Mouse (Mus musculus) ES-E14 (cell line): ENCODE measurements around the gene Grtp1. TPM values are rescaled to one million over a fixed set of nuclear protein-coding genes. Genes with fewer than 3 reads are reported as not detected.

Source experiments
- DNase-seq: peaks from one replicate; pipeline ENCODE4 v3.0.0-alpha.2; 2013; ENCODE audit warnings: low read depth, low spot score
- H3K27ac ChIP-seq: 2 replicates; pipeline ENCODE4 v1.5.1; 2012; ENCODE audit warnings: low read depth, mild to moderate bottlenecking, low read length, moderate library complexity, mixed read lengths; ENCODE audit not compliant: poor library complexity, insufficient read depth, severe bottlenecking
- H3K36me3 ChIP-seq: 2 replicates; pipeline ENCODE4 v1.6.1; 2012; ENCODE audit warnings: mild to moderate bottlenecking, low read length, moderate library complexity, mixed read lengths; ENCODE audit not compliant: control insufficient read depth, poor library complexity, insufficient read depth, severe bottlenecking
- H3K4me1 ChIP-seq, 2 experiments: fragments of 150-350 bp in 1 of 2; sonication (generic) in 1 of 2; 2 replicates each; pipeline ENCODE4 v1.6.1; 2012; ENCODE audit warnings: low read length in 2 of 2, mild to moderate bottlenecking in 1 of 2, mixed read lengths in 1 of 2; ENCODE audit not compliant: control insufficient read depth in 2 of 2, insufficient read depth in 2 of 2, poor library complexity in 1 of 2
- H3K4me3 ChIP-seq, 2 experiments: fragments of 150-350 bp in 1 of 2; sonication (generic) in 1 of 2; 2 replicates each; pipeline ENCODE4 v1.5.1; 2012; ENCODE audit warnings: low read length in 2 of 2, low read depth in 1 of 2, mild to moderate bottlenecking in 1 of 2, mixed read lengths in 1 of 2; ENCODE audit not compliant: insufficient read depth in 1 of 2, poor library complexity in 1 of 2, severe bottlenecking in 1 of 2
- H3K9ac ChIP-seq: 2 replicates; pipeline ENCODE4 v1.6.1; 2012; ENCODE audit warnings: low read depth, mild to moderate bottlenecking, low read length, mixed read lengths; ENCODE audit not compliant: poor library complexity, insufficient read depth, severe bottlenecking
- H3K9me3 ChIP-seq: fragments of 150-350 bp; sonication (generic); 2 replicates; pipeline ENCODE4 v1.6.1; 2012; ENCODE audit warnings: low read depth, mild to moderate bottlenecking, low read length; ENCODE audit not compliant: control insufficient read depth, insufficient read depth
- CHD2 ChIP-seq: IDR thresholded peaks from 2 replicates; pipeline ENCODE4 v1.6.1; 2014; ENCODE audit warnings: mild to moderate bottlenecking, low read depth, low read length, inconsistent platforms
- HCFC1 ChIP-seq: IDR thresholded peaks from 2 replicates; pipeline ENCODE4 v1.6.1; 2012; ENCODE audit warnings: low read length, inconsistent platforms, borderline replicate concordance; ENCODE audit not compliant: insufficient read depth
- MAFK ChIP-seq: IDR thresholded peaks from 2 replicates; pipeline ENCODE4 v1.6.1; 2014; ENCODE audit warnings: mild to moderate bottlenecking, low read depth, low read length, inconsistent platforms; ENCODE audit not compliant: insufficient read depth
- ZC3H11A ChIP-seq: IDR thresholded peaks from 2 replicates; pipeline ENCODE4 v1.6.1; 2012; ENCODE audit warnings: low read depth, mild to moderate bottlenecking, inconsistent platforms, low read length, borderline replicate concordance
- ZNF384 ChIP-seq: IDR thresholded peaks from 2 replicates; pipeline ENCODE4 v1.6.1; 2012; ENCODE audit warnings: low read depth, low read length, inconsistent platforms
- in situ Hi-C, 2 experiments: fragments of 600-800 bp; cut with MboI; formaldehyde crosslinking; loops; one replicate each; pipeline ENCODE4 v1.15.1; 2025; ENCODE audit warnings: low sequenced_read_pairs in 2 of 2, inconsistent platforms in 1 of 2; ENCODE audit not compliant: unreplicated experiment in 2 of 2
- total RNA-seq: library from RNA; depleted of rRNA; stranded (reverse); fragments of 300-350 nt; gene quantifications from 2 replicates; pipeline ENCODE4 v1.2.3, GENCODE M21; 2012

Grtp1 gene
- total RNA-seq, 1 experiment, result 36.3 TPM

DNA sequence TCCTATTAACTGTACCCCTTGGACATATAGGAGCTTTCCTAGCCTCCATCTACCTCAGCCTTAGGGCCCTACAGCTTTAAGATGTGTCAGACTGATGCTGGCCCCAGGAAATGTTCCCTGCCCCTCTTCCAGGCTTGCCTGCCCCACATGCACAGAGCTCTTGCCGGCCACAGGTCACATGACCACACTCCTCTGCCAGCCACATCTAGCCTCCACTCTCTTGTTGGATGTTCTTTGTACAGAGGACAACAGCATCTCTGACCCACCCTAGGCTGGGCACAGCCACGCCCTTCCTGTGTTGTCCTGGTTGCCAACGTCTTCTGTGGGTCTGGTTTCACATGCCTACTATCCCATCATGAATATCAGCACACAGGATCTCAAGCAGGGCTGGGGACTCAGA is 26.8 kb upstream of the Grtp1 start:
- in situ Hi-C loops, result no loop called here
- no peak for TF ChIP-seq ZNF384
- no peak for TF ChIP-seq CHD2
- no peak for TF ChIP-seq HCFC1
- TF ChIP-seq MAFK, result no peak
- no peak for TF ChIP-seq ZC3H11A
- H3K36me3 ChIP-seq, result no peaks in the 10 kb centered on the region
- H3K4me3 ChIP-seq, result no peak overlapping the region
- no peak overlapping the region for H3K27ac ChIP-seq
- no peak for DNase-seq
- H3K9ac ChIP-seq, result no peak overlapping the region
- peaks cover 0 to 3% of the 10 kb centered on the region in 2 experiments; a peak in 1 of 4 replicates for H3K4me1 ChIP-seq
- no peaks in the 10 kb centered on the region for H3K9me3 ChIP-seq

GRCm38 (mm10) chr8:13226288-13226687 is 25.9 kb upstream of the Grtp1 start:
- no peak for DNase-seq
- Histone ChIP-seq H3K4me1 (peaks cover 0 to 3% of the 10 kb centered on the region in 2 experiments; a peak in 1 of 4 replicates), H3K4me3 (no peak overlapping the region), H3K36me3 (no peaks in the 10 kb centered on the region), H3K27ac (no peak overlapping the region), H3K9me3 (no peaks in the 10 kb centered on the region), H3K9ac (no peak overlapping the region)
- no peak for TF ChIP-seq ZC3H11A
- no peak for TF ChIP-seq ZNF384
- TF ChIP-seq MAFK, result no peak
- TF ChIP-seq CHD2, result no peak
- TF ChIP-seq HCFC1, result no peak
- in situ Hi-C loops, result no loop called here

GRCm38 (mm10) chr8:13224426-13224825 is 24.0 kb upstream of the Grtp1 start:
- Histone ChIP-seq H3K4me1 (peaks cover 0 to 14% of the 10 kb centered on the region in 2 experiments; a peak in 1 of 4 replicates), H3K36me3 (no peaks in the 10 kb centered on the region), H3K4me3 (no peak overlapping the region), H3K27ac (no peak overlapping the region), H3K9me3 (no peaks in the 10 kb centered on the region), H3K9ac (no peak overlapping the region)
- no peak for DNase-seq
- in situ Hi-C loops, result no loop called here
- TF ChIP-seq ZC3H11A, result no peak
- TF ChIP-seq HCFC1, result no peak
- TF ChIP-seq CHD2, result no peak
- TF ChIP-seq ZNF384, result no peak
- no peak for TF ChIP-seq MAFK

DNA sequence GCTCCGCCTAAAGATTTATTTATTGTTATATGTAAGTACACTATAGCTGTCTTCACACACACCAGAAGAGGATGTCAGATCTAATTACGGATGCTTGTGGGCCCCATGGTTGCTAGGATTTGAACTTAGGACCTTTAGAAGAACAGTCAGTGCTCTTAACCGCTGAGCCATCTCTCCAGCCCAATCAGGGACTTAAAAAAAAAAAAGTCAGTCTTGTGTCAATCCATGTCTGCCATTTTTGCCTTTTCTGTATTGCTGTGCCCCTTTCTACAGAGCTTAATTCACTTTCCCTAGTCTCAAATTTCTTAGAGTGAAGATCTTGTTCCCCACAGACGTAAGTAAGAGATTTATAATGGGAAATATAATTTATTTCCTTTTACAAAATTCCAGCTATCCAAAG is 18.0 kb upstream of the Grtp1 start:
- in situ Hi-C loops, result no loop called here
- Histone ChIP-seq H3K27ac (no peak overlapping the region), H3K36me3 (no peaks in the 10 kb centered on the region), H3K4me1 (peaks cover 0 to 15% of the 10 kb centered on the region in 2 experiments; a peak in 1 of 4 replicates), H3K4me3 (no peak overlapping the region), H3K9ac (no peak overlapping the region), H3K9me3 (no peaks in the 10 kb centered on the region)
- TF ChIP-seq MAFK, result no peak
- TF ChIP-seq HCFC1, result no peak
- no peak for TF ChIP-seq ZNF384
- DNase-seq, result no peak

GRCm38 (mm10) chr8:13217986-13218385 is 17.6 kb upstream of the Grtp1 start:
- in situ Hi-C loops, result no loop called here
- Histone ChIP-seq H3K9me3 (no peaks in the 10 kb centered on the region), H3K4me3 (no peak overlapping the region), H3K27ac (no peak overlapping the region), H3K9ac (no peak overlapping the region), H3K4me1 (peaks cover 4 to 20% of the 10 kb centered on the region in 2 experiments; a peak in 3 of 4 replicates), H3K36me3 (no peaks in the 10 kb centered on the region)
- no peak for TF ChIP-seq CHD2
- no peak for TF ChIP-seq HCFC1
- TF ChIP-seq MAFK, result no peak
- no peak for TF ChIP-seq ZC3H11A
- TF ChIP-seq ZNF384, result no peak
- no peak for DNase-seq
